Mouse (Mus musculus): ENCODE results near the gene Gsg1.
A peak's percentile ranks its signal among the peaks of the same experiment; 100 is the strongest.

Gsg1 gene

GRCm38 (mm10) chr6:135252728-135253077 lies 1.4 kb downstream of the Gsg1 start:
- no peak for DNase-seq

- no peak for DNase-seq
Measured at GRCm38 (mm10) chr6:135251849-135252727, 2.1 kb downstream of the Gsg1 start.

- no peak for DNase-seq
Measured at GRCm38 (mm10) chr6:135250926-135251699, 3.0 kb downstream of the Gsg1 start.

- DNase-seq = peak; percentile 27
Measured at GRCm38 (mm10) chr6:135249846-135250531, 4.2 kb downstream of the Gsg1 start.

GRCm38 (mm10) chr6:135247861-135248260 lies 6.3 kb downstream of the Gsg1 start:
- no peak for DNase-seq

GRCm38 (mm10) chr6:135245586-135245985 lies 8.6 kb downstream of the Gsg1 start:
- no peak for DNase-seq

GRCm38 (mm10) chr6:135240361-135240760 lies 13.8 kb downstream of the Gsg1 start:
- DNase-seq = no peak

- no peak for DNase-seq
Measured at GRCm38 (mm10) chr6:135238211-135238610, 15.9 kb downstream of the Gsg1 start.

GRCm38 (mm10) chr6:135237326-135237725 lies 16.8 kb downstream of the Gsg1 start:
- DNase-seq = no peak

- no peak for DNase-seq
Measured at GRCm38 (mm10) chr6:135236576-135236975, 17.6 kb downstream of the Gsg1 start.

GRCm38 (mm10) chr6:135235742-135236141 lies 18.4 kb downstream of the Gsg1 start:
- no peak for DNase-seq

GRCm38 (mm10) chr6:135232443-135233182 lies 21.5 kb downstream of the Gsg1 start:
- no peak for DNase-seq

GRCm38 (mm10) chr6:135230586-135230985 lies 23.6 kb downstream of the Gsg1 start:
- DNase-seq = no peak

GRCm38 (mm10) chr6:135228465-135228941 lies 25.6 kb downstream of the Gsg1 start:
- DNase-seq = no peak

GRCm38 (mm10) chr6:135223786-135224416 lies 30.2 kb downstream of the Gsg1 start:
- DNase-seq = no peak

GRCm38 (mm10) chr6:135219916-135220315 lies 34.2 kb downstream of the Gsg1 start:
- no peak for DNase-seq

GRCm38 (mm10) chr6:135218330-135218729 lies 35.8 kb downstream of the Gsg1 start:
- no peak for DNase-seq

- no peak for DNase-seq
Measured at GRCm38 (mm10) chr6:135212666-135213065, 41.5 kb downstream of the Gsg1 start.

- no peak for DNase-seq
Measured at GRCm38 (mm10) chr6:135211169-135211568, 43.0 kb downstream of the Gsg1 start.

- DNase-seq = no peak
Measured at GRCm38 (mm10) chr6:135206909-135207308, 47.2 kb downstream of the Gsg1 start.

GRCm38 (mm10) chr6:135205802-135206201 lies 48.3 kb downstream of the Gsg1 start:
- DNase-seq = no peak

- no peak for DNase-seq
Measured at GRCm38 (mm10) chr6:135204869-135205268, 49.3 kb downstream of the Gsg1 start.

Measured in cerebellum, adult 9-11 months (tissue).